Mouse (Mus musculus): ENCODE measurements around the gene Zbp1. TPM values are rescaled to one million over a fixed set of nuclear protein-coding genes. Genes with fewer than 3 reads are reported as not detected.

The Zbp1 gene
- polyA plus RNA-seq, 1 experiment from 2014 or later: not detected

Other genes starting within 250 kb of the Zbp1 start
- gene Spo11, start 241.2 kb downstream of the Zbp1 start, polyA plus RNA-seq (2016; fragmentation: Nextera tagmentation; extraction: Ambion mirVana): 0.42 and 0.73 TPM in 2 replicates
- gene Rae1, start 218.8 kb downstream of the Zbp1 start, polyA plus RNA-seq (2016; fragmentation: Nextera tagmentation; extraction: Ambion mirVana): 168 TPM in 2 replicates
- 119 and 123 TPM in 2 replicates for gene Rbm38, start 198.4 kb downstream of the Zbp1 start, polyA plus RNA-seq (2016; fragmentation: Nextera tagmentation; extraction: Ambion mirVana)
- gene Ctcfl, start 99.4 kb downstream of the Zbp1 start, polyA plus RNA-seq (2016; fragmentation: Nextera tagmentation; extraction: Ambion mirVana): 0.04 and 0.07 TPM in 2 replicates
- not detected in 2 replicates for gene Pck1, start 65.9 kb downstream of the Zbp1 start, polyA plus RNA-seq (2016; fragmentation: Nextera tagmentation; extraction: Ambion mirVana)
- gene Pmepa1, start 57.6 kb upstream of the Zbp1 start, polyA plus RNA-seq (2016; fragmentation: Nextera tagmentation; extraction: Ambion mirVana): 1.3 and 1.8 TPM in 2 replicates